Mouse (Mus musculus) midbrain, embryonic 15.5 days (tissue): ENCODE results near the gene Esrrg. TPM values are rescaled to one million over a fixed set of nuclear protein-coding genes. Genes with fewer than 3 reads are reported as not detected.
A peak's percentile ranks its signal among the peaks of the same experiment; 100 is the strongest.

Source experiments
- ATAC-seq: fragments of 200-750 bp; cut with Nextera tagmentation; replicated peaks from 2 replicates; pipeline ENCODE4 v1.8.0; 2017; ENCODE audit warnings: moderate TSS enrichment
- H3K27ac ChIP-seq: fragments of 300-500 bp; sonication (generic); 2 replicates; pipeline ENCODE4 v1.5.1; 2015; ENCODE audit warnings: mild to moderate bottlenecking, inconsistent platforms
- H3K27me3 ChIP-seq: fragments of 300-500 bp; sonication (generic); replicated peaks from 2 replicates; pipeline ENCODE4 v1.6.1; 2015; ENCODE audit warnings: inconsistent platforms
- H3K36me3 ChIP-seq: fragments of 300-500 bp; sonication (generic); replicated peaks from 2 replicates; pipeline ENCODE4 v1.6.1; 2015; ENCODE audit warnings: inconsistent platforms
- H3K4me1 ChIP-seq: fragments of 300-500 bp; sonication (generic); 2 replicates; pipeline ENCODE4 v1.6.1; 2015; ENCODE audit warnings: inconsistent platforms
- H3K4me2 ChIP-seq: fragments of 300-500 bp; sonication (generic); 2 replicates; pipeline ENCODE4 v1.6.1; 2015; ENCODE audit warnings: inconsistent platforms, mild to moderate bottlenecking, moderate library complexity
- H3K4me3 ChIP-seq: fragments of 300-500 bp; sonication (generic); 2 replicates; pipeline ENCODE4 v1.5.1; 2015; ENCODE audit warnings: mild to moderate bottlenecking, inconsistent platforms
- H3K9ac ChIP-seq: fragments of 300-500 bp; sonication (generic); 2 replicates; pipeline ENCODE4 v1.6.1; 2015; ENCODE audit warnings: mild to moderate bottlenecking, inconsistent platforms
- H3K9me3 ChIP-seq: fragments of 300-500 bp; sonication (generic); 2 replicates; pipeline ENCODE4 v1.6.1; 2016; ENCODE audit warnings: inconsistent platforms
- WGBS: fragments of 180-500 bp; shearing (Covaris S2); methylation state at CpG from one replicate; pipeline ENCODE4 v1.1.7; 2015; ENCODE audit warnings: mixed read lengths; 5-methylcytosine and 5-hydroxymethylcytosine counted together
- polyA plus RNA-seq: library from polyadenylated mRNA; unstranded; fragments of >200 nt; fragmentation: Nextera tagmentation; extraction: Ambion mirVana; gene quantifications from 2 replicates; pipeline ENCODE4 v1.2.1, GENCODE M21; 2015

Gene Esrrg
- polyA plus RNA-seq, 1 experiment from 2014 or later: 29.0 TPM

DNA sequence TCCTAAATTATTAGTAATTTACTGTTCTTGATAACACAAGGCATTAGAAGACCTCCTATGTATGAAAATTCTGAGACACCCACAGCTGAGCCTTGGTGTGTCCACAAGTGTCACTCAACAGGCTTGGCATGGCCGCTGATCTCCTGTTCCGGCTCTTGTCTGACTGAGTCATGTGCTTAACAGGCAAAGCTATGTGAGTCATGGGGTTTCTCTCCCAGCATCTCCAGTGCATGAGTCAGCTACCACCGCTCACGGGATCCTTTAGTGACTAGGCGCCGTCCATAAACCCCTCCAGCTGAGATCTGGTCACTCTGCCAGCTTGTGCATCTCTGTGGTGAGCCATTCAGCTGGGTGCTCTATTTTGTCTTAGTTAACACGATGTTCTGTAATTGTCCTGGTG, 302.1 kb downstream of the Esrrg start:
- 92% methylated on average over 7 of the region's 7 CpGs for WGBS
- no peaks in the 10 kb centered on the region for H3K27me3 ChIP-seq
- H3K9ac ChIP-seq: no peak overlapping the region
- H3K9me3 ChIP-seq: no peaks in the 10 kb centered on the region
- H3K36me3 ChIP-seq: no peaks in the 10 kb centered on the region
- H3K27ac ChIP-seq: no peak overlapping the region
- no peak overlapping the region for H3K4me2 ChIP-seq
- no peaks in the 10 kb centered on the region for H3K4me1 ChIP-seq
- H3K4me3 ChIP-seq: no peak overlapping the region
- no peak for ATAC-seq

DNA sequence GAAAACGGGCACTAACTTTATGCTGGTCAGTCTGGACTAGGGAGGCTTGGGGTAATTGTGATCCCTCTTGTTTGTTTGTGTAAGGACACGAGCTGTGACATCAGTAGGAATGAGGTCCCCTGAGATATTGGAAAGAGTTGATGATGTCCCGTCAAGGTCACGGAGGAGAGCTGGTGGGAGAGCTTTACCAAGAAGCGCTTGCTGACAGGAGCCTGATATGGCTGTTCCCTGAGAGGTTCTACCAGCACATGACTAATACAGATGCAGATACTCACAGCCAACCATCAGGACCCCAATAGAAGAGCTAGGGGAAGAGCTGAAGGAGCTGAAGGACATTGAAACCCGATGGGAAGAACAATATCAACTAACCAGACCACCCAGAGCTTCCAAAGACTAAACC, 302.6 kb downstream of the Esrrg start:
- Histone ChIP-seq H3K27me3 (no peaks in the 10 kb centered on the region), H3K36me3 (no peaks in the 10 kb centered on the region), H3K9ac (no peak overlapping the region), H3K4me1 (no peaks in the 10 kb centered on the region), H3K4me3 (no peak overlapping the region), H3K4me2 (no peak overlapping the region), H3K9me3 (no peaks in the 10 kb centered on the region), H3K27ac (no peak overlapping the region)
- WGBS: 91% methylated on average over 6 of the region's 6 CpGs
- no peak for ATAC-seq

DNA sequence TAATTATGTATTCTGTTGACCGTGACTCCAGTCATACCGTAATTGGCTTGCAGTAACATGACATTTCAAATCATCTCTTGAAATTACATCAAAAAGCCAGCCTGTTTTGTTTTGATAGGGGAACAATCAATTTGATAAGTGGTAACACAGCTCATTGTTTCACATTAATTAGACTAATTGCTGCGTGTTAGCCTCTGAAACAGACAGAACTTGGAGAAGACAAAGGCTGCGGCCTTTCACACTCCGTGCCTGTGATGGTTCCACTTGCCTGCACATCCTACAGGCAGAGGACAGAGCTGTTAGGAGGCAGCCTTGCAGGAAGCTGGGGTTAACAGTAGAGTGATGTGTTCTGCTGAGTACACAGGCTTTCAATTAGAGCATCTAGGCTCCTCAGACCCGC, 309.7 kb downstream of the Esrrg start:
- Histone ChIP-seq H3K27me3 (no peaks in the 10 kb centered on the region), H3K9ac (no peak overlapping the region), H3K4me1 (no peaks in the 10 kb centered on the region), H3K4me3 (no peak overlapping the region), H3K27ac (no peak overlapping the region), H3K4me2 (no peak overlapping the region), H3K36me3 (no peaks in the 10 kb centered on the region), H3K9me3 (no peaks in the 10 kb centered on the region)
- ATAC-seq: 0 out of 2 replicates have a peak, but pooled peaks have one; percentile 39
- WGBS: 39% methylated on average over 6 of the region's 6 CpGs

DNA sequence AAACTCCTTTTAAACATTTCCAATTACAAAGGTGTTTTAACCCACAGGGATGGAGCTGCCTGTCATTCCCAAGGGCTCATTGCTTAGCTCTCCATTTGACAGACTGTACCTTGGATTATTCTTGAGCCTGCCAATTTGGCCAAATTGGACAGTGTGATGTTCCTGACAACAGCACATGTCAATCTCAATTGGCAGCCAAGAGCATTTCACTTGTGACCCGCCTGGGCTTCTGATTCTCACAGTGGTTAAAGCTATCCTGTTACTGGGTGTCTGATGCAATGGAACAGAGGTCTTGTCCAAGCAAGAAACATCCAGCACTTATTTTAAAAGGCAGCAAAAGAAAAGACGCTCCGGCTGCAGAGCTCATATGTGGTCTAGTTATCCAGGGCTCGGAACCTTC, 310.3 kb downstream of the Esrrg start:
- Histone ChIP-seq H3K36me3 (no peaks in the 10 kb centered on the region), H3K4me3 (no peak overlapping the region), H3K9me3 (no peaks in the 10 kb centered on the region), H3K9ac (no peak overlapping the region), H3K4me1 (no peaks in the 10 kb centered on the region), H3K27ac (no peak overlapping the region), H3K4me2 (no peak overlapping the region), H3K27me3 (no peaks in the 10 kb centered on the region)
- 96% methylated on average over 4 of the region's 4 CpGs for WGBS
- no peak for ATAC-seq

DNA sequence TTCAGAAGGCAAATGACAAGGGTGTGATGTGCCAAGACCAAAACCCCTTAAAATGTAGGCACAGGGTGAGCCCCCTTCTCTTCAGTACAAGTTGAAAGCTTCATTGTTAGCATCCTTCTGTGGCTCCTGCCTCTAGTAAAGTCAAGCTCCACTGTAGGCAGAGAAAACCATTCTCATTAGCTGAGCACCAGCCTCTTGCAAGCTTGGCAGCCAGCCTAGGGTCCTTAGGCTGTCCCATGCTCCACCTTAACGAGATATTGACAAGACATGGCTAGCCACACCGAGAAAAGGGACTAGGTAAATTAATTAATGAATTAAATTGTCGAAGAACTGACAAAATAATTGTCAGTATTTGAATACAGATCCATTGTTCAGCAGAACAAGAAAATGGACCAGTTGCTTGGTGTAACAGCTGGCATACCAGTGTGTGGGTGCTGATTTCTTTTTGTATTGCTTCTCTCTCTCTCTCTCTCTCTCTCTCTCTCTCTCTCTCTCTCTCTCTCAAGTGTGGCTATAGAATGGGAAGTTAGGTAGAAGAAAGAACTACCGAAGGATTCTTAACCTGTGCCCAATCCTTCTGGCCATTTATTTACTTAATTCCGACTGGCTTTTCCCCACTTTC, 311.7 kb downstream of the Esrrg start:
- Histone ChIP-seq H3K4me2 (no peak overlapping the region), H3K4me1 (no peaks in the 10 kb centered on the region), H3K9me3 (no peaks in the 10 kb centered on the region), H3K36me3 (no peaks in the 10 kb centered on the region), H3K27me3 (no peaks in the 10 kb centered on the region), H3K27ac (no peak overlapping the region), H3K9ac (no peak overlapping the region), H3K4me3 (no peak overlapping the region)
- ATAC-seq: no peak
- WGBS: 65% methylated on average over 5 of the region's 5 CpGs

DNA sequence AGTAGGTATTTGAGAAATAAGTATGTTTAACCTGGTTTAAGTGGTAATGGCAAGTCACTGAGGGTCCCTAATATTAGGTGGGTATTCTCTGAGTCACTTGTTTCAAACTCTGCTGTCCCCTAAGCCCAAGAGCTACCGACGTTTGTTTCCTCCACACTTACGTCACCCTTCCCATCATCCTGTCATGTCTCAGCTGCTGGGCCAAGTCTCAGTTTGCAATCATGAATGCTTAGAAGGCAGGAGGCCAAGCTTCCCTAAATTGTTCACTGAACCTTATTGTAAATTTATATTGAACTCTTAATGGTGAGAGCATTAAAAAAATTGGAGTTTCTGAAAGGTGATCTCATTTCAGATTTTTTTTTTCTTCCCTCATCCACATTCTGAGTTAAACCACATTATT, 322.6 kb downstream of the Esrrg start:
- ATAC-seq: no peak
- 82% methylated on average over 3 of the region's 3 CpGs for WGBS
- no peaks in the 10 kb centered on the region for H3K36me3 ChIP-seq
- no peaks in the 10 kb centered on the region for H3K4me1 ChIP-seq
- H3K4me3 ChIP-seq: no peak overlapping the region
- H3K9ac ChIP-seq: no peak overlapping the region
- no peaks in the 10 kb centered on the region for H3K9me3 ChIP-seq
- H3K4me2 ChIP-seq: no peak overlapping the region
- no peak overlapping the region for H3K27ac ChIP-seq
- no peaks in the 10 kb centered on the region for H3K27me3 ChIP-seq

DNA sequence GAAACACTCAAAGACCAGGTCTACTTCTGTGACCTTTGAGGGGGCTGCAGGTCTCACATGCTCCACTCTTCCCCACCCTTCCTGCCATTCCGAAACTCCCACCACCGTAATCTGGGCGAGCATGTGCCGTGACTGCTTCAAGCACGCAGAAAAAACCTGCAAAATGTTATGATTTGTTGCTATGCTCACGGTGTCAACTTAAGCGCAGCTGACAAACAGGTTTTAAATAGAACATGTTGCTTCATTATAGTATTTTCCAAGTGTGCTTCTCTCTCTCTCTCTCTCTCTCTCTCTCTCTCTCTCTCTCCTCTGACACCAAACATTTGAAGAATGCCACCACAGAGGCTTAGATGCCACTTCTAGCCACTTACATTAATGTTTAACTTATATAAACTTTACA, 330.1 kb downstream of the Esrrg start:
- Histone ChIP-seq H3K4me3 (no peak overlapping the region), H3K4me1 (no peaks in the 10 kb centered on the region), H3K9me3 (no peaks in the 10 kb centered on the region), H3K27ac (no peak overlapping the region), H3K9ac (no peak overlapping the region), H3K27me3 (no peaks in the 10 kb centered on the region), H3K36me3 (no peaks in the 10 kb centered on the region), H3K4me2 (no peak overlapping the region)
- ATAC-seq: no peak
- WGBS: 87% methylated on average over 7 of the region's 7 CpGs

DNA sequence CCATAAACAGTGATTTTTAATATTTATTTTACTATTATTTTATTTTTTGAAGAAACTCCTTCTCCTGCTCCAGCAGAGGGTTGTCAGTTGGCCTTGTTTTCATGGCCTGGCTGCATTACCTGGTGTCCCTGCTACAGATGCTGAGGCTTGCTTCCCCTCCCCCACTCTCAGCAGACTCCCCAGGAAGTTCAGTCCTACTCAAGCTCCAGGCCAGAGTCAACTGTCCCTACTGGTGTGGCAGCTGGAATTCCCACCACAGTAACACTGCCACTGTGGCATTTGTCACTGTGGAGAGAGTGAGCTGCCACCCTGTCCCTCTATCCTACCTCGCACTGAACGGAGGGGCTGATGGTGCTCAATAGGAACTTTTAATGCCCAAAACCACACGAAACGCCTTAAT, 330.5 kb downstream of the Esrrg start:
- no peaks in the 10 kb centered on the region for H3K4me1 ChIP-seq
- no peak overlapping the region for H3K4me2 ChIP-seq
- H3K4me3 ChIP-seq: no peak overlapping the region
- no peaks in the 10 kb centered on the region for H3K27me3 ChIP-seq
- H3K9ac ChIP-seq: no peak overlapping the region
- WGBS: 18% methylated on average over 4 of the region's 4 CpGs
- H3K27ac ChIP-seq: no peak overlapping the region
- ATAC-seq: no peak
- H3K36me3 ChIP-seq: no peaks in the 10 kb centered on the region
- H3K9me3 ChIP-seq: no peaks in the 10 kb centered on the region

DNA sequence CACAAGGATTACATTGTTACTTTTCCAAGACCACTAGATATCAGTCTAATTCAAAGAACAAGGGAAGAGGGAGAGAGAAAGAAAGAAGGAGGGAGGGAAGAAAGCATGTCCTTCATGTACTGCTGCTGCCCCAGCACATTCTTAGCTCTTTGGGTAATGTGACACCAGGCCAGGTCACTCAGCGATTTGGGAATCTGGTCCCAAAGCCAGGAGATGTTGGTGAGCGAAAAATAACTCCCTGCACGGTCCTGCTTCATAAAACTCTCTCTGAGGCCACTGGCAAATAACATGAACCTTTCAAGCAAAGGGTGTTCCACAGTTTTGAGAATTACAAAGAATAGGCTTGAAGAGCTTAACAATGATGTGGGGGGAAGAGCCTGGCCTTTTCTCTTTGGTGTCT, 342.9 kb downstream of the Esrrg start:
- H3K27me3 ChIP-seq: no peaks in the 10 kb centered on the region
- no peak for ATAC-seq
- no peak overlapping the region for H3K9ac ChIP-seq
- H3K36me3 ChIP-seq: no peaks in the 10 kb centered on the region
- no peak overlapping the region for H3K4me3 ChIP-seq
- H3K4me1 ChIP-seq: no peaks in the 10 kb centered on the region
- no peaks in the 10 kb centered on the region for H3K9me3 ChIP-seq
- WGBS: 78% methylated on average over 3 of the region's 3 CpGs
- no peak overlapping the region for H3K27ac ChIP-seq
- no peak overlapping the region for H3K4me2 ChIP-seq

DNA sequence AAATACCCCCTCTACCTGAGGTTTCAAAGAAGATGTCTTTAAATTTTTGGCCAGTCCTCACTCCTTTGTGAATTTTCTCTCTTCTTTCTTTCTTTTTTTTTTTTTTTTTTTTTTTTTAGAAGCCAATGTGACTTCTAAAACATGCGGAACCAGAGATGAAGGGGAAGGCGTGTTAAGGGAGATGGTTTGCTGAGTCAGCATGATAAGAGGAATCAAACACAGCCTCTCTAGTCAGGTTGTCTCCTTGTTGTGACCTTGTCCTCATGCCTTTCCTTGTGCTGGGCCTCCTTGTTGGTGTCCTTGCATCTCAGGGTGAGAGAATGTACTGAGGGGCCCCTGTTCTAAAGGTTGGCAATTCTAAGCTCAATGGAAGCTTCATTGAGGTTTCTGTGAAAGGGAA, 348.1 kb downstream of the Esrrg start:
- H3K27me3 ChIP-seq: no peaks in the 10 kb centered on the region
- H3K27ac ChIP-seq: no peak overlapping the region
- H3K9me3 ChIP-seq: no peaks in the 10 kb centered on the region
- no peaks in the 10 kb centered on the region for H3K36me3 ChIP-seq
- no peak for ATAC-seq
- H3K4me1 ChIP-seq: no peaks in the 10 kb centered on the region
- H3K4me2 ChIP-seq: no peak overlapping the region
- no peak overlapping the region for H3K4me3 ChIP-seq
- H3K9ac ChIP-seq: no peak overlapping the region
- WGBS: 93% methylated on average over 2 of the region's 2 CpGs

DNA sequence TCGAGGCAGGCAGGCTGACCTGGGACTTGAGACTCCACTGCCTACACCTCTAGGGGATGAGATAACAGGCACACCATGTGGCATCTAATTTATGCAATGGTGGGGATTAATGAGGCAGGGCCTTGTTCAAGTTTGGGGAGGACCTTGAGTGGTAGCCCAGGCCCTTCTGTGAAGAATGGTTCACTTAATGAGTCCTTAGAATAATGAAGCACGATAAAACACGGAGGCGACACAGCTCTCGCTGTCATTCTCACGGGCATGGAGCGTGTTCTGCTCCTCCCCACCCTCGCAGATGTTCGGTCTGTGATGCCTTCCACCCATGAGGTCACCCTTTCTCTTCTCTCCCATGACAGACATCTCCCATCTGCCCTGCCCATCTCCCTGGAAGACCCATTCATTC, 350.6 kb downstream of the Esrrg start:
- Histone ChIP-seq H3K4me3 (no peak overlapping the region), H3K9ac (no peak overlapping the region), H3K4me2 (no peak overlapping the region), H3K27ac (no peak overlapping the region), H3K27me3 (no peaks in the 10 kb centered on the region; the same call in 1 of the 2 replicates), H3K36me3 (no peaks in the 10 kb centered on the region), H3K9me3 (no peaks in the 10 kb centered on the region), H3K4me1 (no peaks in the 10 kb centered on the region)
- ATAC-seq: no peak
- WGBS: 69% methylated on average over 9 of the region's 9 CpGs

DNA sequence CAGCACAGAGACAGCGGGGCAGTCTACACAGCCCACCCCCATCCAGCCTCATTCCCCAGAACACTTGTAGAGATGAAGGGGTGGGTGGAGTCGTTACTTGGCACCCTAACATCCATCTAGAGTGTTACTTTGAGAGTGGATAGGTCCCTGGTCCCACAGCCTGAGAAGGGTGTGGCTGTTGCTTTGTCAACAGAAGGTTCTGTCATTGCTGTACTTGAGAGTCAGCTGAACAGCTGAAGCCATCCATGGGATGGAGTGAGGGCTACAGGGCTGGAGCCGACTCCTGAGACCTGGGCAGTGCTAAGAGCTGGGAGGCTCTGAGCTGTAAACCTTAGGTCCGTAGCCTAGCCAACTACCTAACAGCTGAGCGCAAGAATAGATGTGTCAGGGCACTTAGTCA, 352.9 kb downstream of the Esrrg start:
- Histone ChIP-seq H3K4me2 (no peak overlapping the region), H3K27me3 (no peaks in the 10 kb centered on the region; the same call in 1 of the 2 replicates), H3K9me3 (no peaks in the 10 kb centered on the region), H3K27ac (no peak overlapping the region), H3K36me3 (no peaks in the 10 kb centered on the region), H3K4me1 (peaks cover 6% of the 10 kb centered on the region), H3K9ac (no peak overlapping the region), H3K4me3 (no peak overlapping the region)
- no peak for ATAC-seq
- WGBS: 92% methylated on average over 5 of the region's 5 CpGs

DNA sequence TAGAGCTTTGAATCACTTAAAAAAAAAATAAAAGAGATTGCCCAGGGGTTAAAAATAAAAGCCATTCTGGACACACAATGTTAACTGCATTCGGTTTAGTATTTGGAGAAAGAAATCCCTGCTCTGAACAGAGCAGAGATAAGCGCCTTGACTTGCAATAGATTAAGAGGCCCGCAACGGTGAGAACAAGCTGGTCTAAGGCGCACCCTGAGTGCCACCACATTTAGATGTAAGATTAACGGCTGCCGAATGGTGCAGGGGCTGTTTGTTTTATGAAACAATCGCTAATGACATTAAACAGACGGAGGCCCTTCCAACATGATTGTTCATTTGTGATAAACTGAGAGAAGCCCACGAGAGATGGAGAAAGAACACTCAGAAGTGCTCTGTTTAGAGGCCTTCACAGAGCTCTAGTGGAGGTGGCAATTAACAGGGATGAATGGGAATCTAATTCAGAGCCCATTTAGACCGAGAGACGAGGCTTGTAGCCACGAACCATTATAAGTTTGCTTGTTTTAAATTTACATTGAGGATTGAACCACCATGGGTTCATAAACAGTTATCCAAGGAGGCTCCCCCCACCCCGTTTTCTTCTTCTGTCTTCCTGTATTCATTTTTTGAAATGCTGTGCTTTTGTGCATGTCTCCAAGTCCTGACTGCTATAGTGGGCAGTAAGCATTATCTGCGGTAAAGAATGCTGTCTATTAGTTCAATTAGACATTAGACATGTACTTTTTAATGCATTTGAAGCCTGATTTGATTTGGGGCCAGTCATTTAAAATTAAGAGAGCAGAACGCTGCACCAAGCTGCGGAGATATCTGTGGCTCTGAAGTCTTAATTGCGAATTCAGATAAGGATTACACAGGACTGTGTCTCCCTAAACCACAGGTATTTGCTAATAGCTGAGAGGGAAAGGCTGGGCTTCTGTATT, 356.5 kb downstream of the Esrrg start:
- Histone ChIP-seq H3K9me3 (no peaks in the 10 kb centered on the region), H3K4me1 (peaks cover 6% of the 10 kb centered on the region), H3K9ac (no peak overlapping the region), H3K27me3 (no peaks in the 10 kb centered on the region; the same call in 1 of the 2 replicates), H3K4me3 (no peak overlapping the region), H3K27ac (0 out of 2 replicates have a peak overlapping the region, but pooled peaks have one; percentile 8), H3K36me3 (no peaks in the 10 kb centered on the region), H3K4me2 (no peak overlapping the region)
- WGBS: 20% methylated on average over 18 of the region's 18 CpGs
- ATAC-seq: no peak
